ENCODE assay signal across 35 mouse cellular contexts in genomic region chrX:100605314-100605713, GRCm38 (mm10). TPM values are rescaled to one million over a fixed set of nuclear protein-coding genes. Genes with fewer than 3 reads are reported as not detected.
"Had no signal": no experiment of that assay in that cellular context is flagged by ENCODE, and none has a peak within 500 bp of the region (broad histone marks: within the 10 kb centered on the region; RNA-seq: fewer than 3 reads in every experiment).

TSS of gene Arr3 (plus strand) at chrX:100605497.

- ATAC-seq: hindbrain, embryonic 16.5 days; inflammation-experienced regulatory T-cells, adult 6 months; intestine, embryonic 15.5 days; liver, embryonic 12.5 days had no signal

- H3K4me1 ChIP-seq: heart, embryonic 10.5 days; heart, embryonic 15.5 days; hindbrain, embryonic 10.5 days; hindbrain, embryonic 12.5 days; intestine, embryonic 15.5 days; kidney, embryonic 15.5 days; limb, embryonic 13.5 days; limb, embryonic 15.5 days; liver, embryonic 12.5 days had no signal

- H3K27ac ChIP-seq: gastrocnemius, adult 2 months; heart, embryonic 10.5 days; heart, embryonic 15.5 days; hindbrain, embryonic 10.5 days; hindbrain, embryonic 12.5 days; hindbrain, embryonic 14.5 days; intestine, embryonic 15.5 days; kidney, embryonic 15.5 days; kidney, postnatal 0 days; limb, embryonic 13.5 days; limb, embryonic 15.5 days; liver, embryonic 12.5 days had no signal

- DNase-seq: gastrocnemius, adult 2 months; gastrocnemius, postnatal 10 days; gastrocnemius, postnatal 25 days; heart, adult 18-20 months; heart, postnatal 4 days; kidney, adult 11 months; kidney, adult 2 months; kidney, adult 9 months; kidney, postnatal 14 days; kidney, postnatal 36 days; layer of hippocampus, adult 9-11 months; layer of hippocampus, postnatal 36 days; left cerebral cortex, postnatal 4 days had no signal

- H3K27me3 ChIP-seq: heart, embryonic 12.5 days; heart, embryonic 15.5 days; intestine, embryonic 15.5 days had no signal

- H3K9ac ChIP-seq: heart, embryonic 12.5 days; heart, embryonic 15.5 days; hindbrain, embryonic 12.5 days; hindbrain, embryonic 14.5 days; intestine, embryonic 15.5 days; kidney, embryonic 15.5 days; limb, embryonic 13.5 days; limb, embryonic 15.5 days; liver, embryonic 12.5 days had no signal

- H3K9me3 ChIP-seq: heart, embryonic 10.5 days; heart, embryonic 12.5 days; heart, embryonic 15.5 days; hindbrain, embryonic 10.5 days; hindbrain, embryonic 12.5 days; intestine, embryonic 15.5 days; kidney, embryonic 15.5 days; limb, embryonic 13.5 days; limb, embryonic 15.5 days; liver, embryonic 12.5 days had no signal

- H3K4me2 ChIP-seq: heart, embryonic 12.5 days; heart, embryonic 15.5 days; hindbrain, embryonic 12.5 days; hindbrain, embryonic 14.5 days; intestine, embryonic 15.5 days; kidney, embryonic 15.5 days; limb, embryonic 13.5 days; limb, embryonic 15.5 days; liver, embryonic 12.5 days had no signal

- H3K4me3 ChIP-seq: gastrocnemius, adult 2 months; heart, embryonic 10.5 days; heart, embryonic 12.5 days; heart, embryonic 15.5 days; hindbrain, embryonic 10.5 days; hindbrain, embryonic 12.5 days; intestine, embryonic 15.5 days; kidney, embryonic 15.5 days; limb, embryonic 13.5 days; limb, embryonic 15.5 days; liver, embryonic 12.5 days had no signal

- H3K36me3 ChIP-seq: heart, embryonic 10.5 days; heart, embryonic 12.5 days; heart, embryonic 15.5 days; hindbrain, embryonic 10.5 days; hindbrain, embryonic 12.5 days; intestine, embryonic 15.5 days; kidney, embryonic 15.5 days; limb, embryonic 13.5 days; limb, embryonic 15.5 days; liver, embryonic 12.5 days had no signal

RNA-seq across cellular contexts. Expression of gene Arr3, which starts in this region (rescaled TPM):
- total RNA-seq: gastrocnemius, adult 2 months; gastrocnemius, postnatal 10 days; gastrocnemius, postnatal 25 days; gastrocnemius, postnatal 4 days; granulocyte monocyte progenitor cell, adult 5-6 weeks; heart, adult 18-20 months; heart, adult 8-10 months; heart, postnatal 25 days; heart, postnatal 4 days; layer of hippocampus, postnatal 14 days; left cerebral cortex, postnatal 4 days; liver, adult 2 months had no signal
- polyA plus RNA-seq: hindbrain, embryonic 10.5 days; hindbrain, embryonic 14.5 days; inflammation-experienced regulatory T-cells, adult 6 months; intestine, embryonic 15.5 days; kidney, adult 2 months; kidney, embryonic 15.5 days; kidney, postnatal 0 days; large intestine, adult 2 months; limb, embryonic 11.5 days; limb, embryonic 13.5 days; limb, embryonic 15.5 days; liver, adult 2 months; liver, embryonic 12.5 days had no signal
